Mouse (Mus musculus) cerebellum, adult 2 months (tissue): ENCODE data around the gene 2310057M21Rik. TPM values are rescaled to one million over a fixed set of nuclear protein-coding genes. Genes with fewer than 3 reads are reported as not detected.
A peak's percentile ranks its signal among the peaks of the same experiment; 100 is the strongest.
"Not testable (repeated sequence)": the region's sequence is repeated elsewhere in the genome, so short reads cannot be mapped to it uniquely, and the experiment has no call there.

Experiments
- DNase-seq, 2 experiments: peaks; one replicate each; pipeline ENCODE4 v3.0.0; 2021
- H3K27ac ChIP-seq: fragments of 200-500 bp; 2 replicates; pipeline ENCODE4 v1.5.1; 2012; ENCODE audit warnings: low read length, control low read depth, inconsistent platforms; ENCODE audit not compliant: insufficient read depth
- H3K27me3 ChIP-seq: fragments of 200-500 bp; 2 replicates; pipeline ENCODE4 v1.6.1; 2012; ENCODE audit warnings: inconsistent platforms, mild to moderate bottlenecking, low read length, moderate library complexity; ENCODE audit not compliant: control insufficient read depth, insufficient read depth
- H3K4me1 ChIP-seq: fragments of 200-500 bp; 2 replicates; pipeline ENCODE4 v1.6.1; 2011; ENCODE audit warnings: low read length; ENCODE audit not compliant: control insufficient read depth, insufficient read depth
- H3K4me3 ChIP-seq: fragments of 200-500 bp; replicated peaks from 2 replicates; pipeline ENCODE3; 2011; ENCODE audit warnings: mild to moderate bottlenecking, low read depth, low read length, control low read depth; ENCODE audit not compliant: insufficient read depth
- CTCF ChIP-seq: fragments of 200-500 bp; IDR thresholded peaks from 2 replicates; pipeline ENCODE4 v1.5.1; 2011; ENCODE audit warnings: low read depth, mild to moderate bottlenecking, control low read depth, low read length, moderate library complexity, borderline replicate concordance; ENCODE audit not compliant: insufficient read depth
- POLR2A ChIP-seq: fragments of 200-500 bp; IDR thresholded peaks from 2 replicates; pipeline ENCODE4 v1.6.1; 2011; ENCODE audit warnings: low read length, control low read depth, borderline replicate concordance; ENCODE audit not compliant: insufficient read depth
- WGBS: fragments of 180-500 bp; shearing (Covaris S2); methylation state at CpG from one replicate; pipeline ENCODE4 v1.1.7; 2018; 5-methylcytosine and 5-hydroxymethylcytosine counted together
- polyA plus RNA-seq: library from polyadenylated mRNA; depleted of rRNA; stranded (reverse); fragments of >200 nt; gene quantifications from 2 replicates; pipeline ENCODE4 v1.2.3, GENCODE M21; 2012; rRNA removed

The 2310057M21Rik gene
- polyA plus RNA-seq = 16.3 and 16.7 TPM in 2 replicates

GRCm38 (mm10) chr7:131362615-131363300 is at the start of gene 2310057M21Rik:
Gene 2310057M21Rik (minus strand): TSS chr7:131362759.
- H3K27ac ChIP-seq = peak within 1 kb of the TSS; percentile 75
- H3K4me1 ChIP-seq = no peaks in the 10 kb centered on the region
- TF ChIP-seq CTCF (no peak), POLR2A (peak; percentile 57)
- peak within 1 kb of the TSS; percentile 80 for H3K4me3 ChIP-seq
- peak; percentile 96 to 97 for DNase-seq
- H3K27me3 ChIP-seq = no peaks in the 10 kb centered on the region
- WGBS = under 1% methylated on average over 55 of the region's 55 CpGs

- no peaks in the 10 kb centered on the region for H3K27me3 ChIP-seq
- TF ChIP-seq CTCF (no peak), POLR2A (no peak)
- H3K27ac ChIP-seq = no peak overlapping the region
- no peak overlapping the region for H3K4me3 ChIP-seq
- H3K4me1 ChIP-seq = no peaks in the 10 kb centered on the region; the same call in 1 of the 2 replicates
- WGBS = 80% methylated on average over 2 of the region's 2 CpGs
- no peak for DNase-seq
Observed at GRCm38 (mm10) chr7:131411941-131412270, 49.3 kb upstream of the 2310057M21Rik start.

- TF ChIP-seq POLR2A (no peak), CTCF (no peak)
- Histone ChIP-seq H3K4me3 (peak overlapping the region; percentile 56), H3K27me3 (no peaks in the 10 kb centered on the region), H3K27ac (no peak overlapping the region), H3K4me1 (no peaks in the 10 kb centered on the region; the same call in 1 of the 2 replicates)
- DNase-seq = peak in 1 of 2 experiments; percentile 21
- 36% methylated on average over 10 of the region's 10 CpGs for WGBS
Observed at GRCm38 (mm10) chr7:131411221-131411940, 48.8 kb upstream of the 2310057M21Rik start.

GRCm38 (mm10) chr7:131410416-131411058 is 48.0 kb upstream of the 2310057M21Rik start, which contains the start of the genes Ikzf5 and Acadsb:
Gene Ikzf5 (minus strand): TSS chr7:131410521.
Gene Acadsb (plus strand): TSS chr7:131410601.
- Histone ChIP-seq H3K27me3 (no peaks in the 10 kb centered on the region), H3K4me1 (no peaks in the 10 kb centered on the region; the same call in 1 of the 2 replicates), H3K27ac (peak within 1 kb of the TSS; percentile 71), H3K4me3 (peak within 1 kb of the TSS; percentile 98)
- TF ChIP-seq POLR2A = peak; percentile 82; the same call in 1 of the 2 replicates
- TF ChIP-seq CTCF = no peak
- under 1% methylated on average over 42 of the region's 42 CpGs for WGBS
- DNase-seq = peak; percentile 98 to 99

GRCm38 (mm10) chr7:131409988-131410385 is 47.4 kb upstream of the 2310057M21Rik start:
- no peaks in the 10 kb centered on the region for H3K27me3 ChIP-seq
- WGBS = under 1% methylated on average over 38 of the region's 38 CpGs
- H3K4me3 ChIP-seq = peak overlapping the region; percentile 98
- H3K27ac ChIP-seq = peak overlapping the region; percentile 71
- H3K4me1 ChIP-seq = no peaks in the 10 kb centered on the region; the same call in 1 of the 2 replicates
- no peak for TF ChIP-seq POLR2A
- TF ChIP-seq CTCF = no peak
- DNase-seq = no peak

- H3K4me3 ChIP-seq = peak overlapping the region; percentile 98
- no peaks in the 10 kb centered on the region; the same call in 1 of the 2 replicates for H3K4me1 ChIP-seq
- 4% methylated on average over 16 of the region's 16 CpGs for WGBS
- peak overlapping the region; percentile 71; the same call in 1 of the 2 replicates for H3K27ac ChIP-seq
- H3K27me3 ChIP-seq = no peaks in the 10 kb centered on the region
- DNase-seq = no peak
- TF ChIP-seq POLR2A (no peak), CTCF (no peak)
Observed at GRCm38 (mm10) chr7:131409321-131409987, 46.9 kb upstream of the 2310057M21Rik start.

- H3K27ac ChIP-seq, DNase-seq, H3K4me3 ChIP-seq, H3K4me1 ChIP-seq, H3K27me3 ChIP-seq: not testable (repeated sequence)
- WGBS = 81% methylated on average over 7 of the region's 7 CpGs
Observed at GRCm38 (mm10) chr7:131391761-131392160, 29.2 kb upstream of the 2310057M21Rik start.
